Mouse (Mus musculus) layer of hippocampus, adult 9-10 months (tissue): ENCODE measurements around the gene Anks1b.

ENCODE experiments used
- DNase-seq: peaks from one replicate; pipeline ENCODE4 v3.0.0; 2022; ENCODE audit warnings: low spot score

The Anks1b gene

GRCm38 (mm10) chr10:90859665-90860523 lies 986.6 kb downstream of the Anks1b start:
- peak; percentile 72 for DNase-seq

- no peak for DNase-seq
These were observed 990.7 kb downstream of the Anks1b start for GRCm38 (mm10) chr10:90863881-90864598.

- DNase-seq = no peak
These were observed 991.2 kb downstream of the Anks1b start for GRCm38 (mm10) chr10:90864599-90864889.

GRCm38 (mm10) chr10:90873204-90873603 lies 999.9 kb downstream of the Anks1b start:
- DNase-seq = no peak

- no peak for DNase-seq
These were observed 1000.9 kb downstream of the Anks1b start for GRCm38 (mm10) chr10:90874166-90874565.

- no peak for DNase-seq
These were observed 1007.7 kb downstream of the Anks1b start for GRCm38 (mm10) chr10:90880854-90881560.

- no peak for DNase-seq
These were observed 1016.3 kb downstream of the Anks1b start for GRCm38 (mm10) chr10:90889566-90889965.

GRCm38 (mm10) chr10:90892728-90893127 lies 1019.4 kb downstream of the Anks1b start:
- DNase-seq = peak; percentile 74

GRCm38 (mm10) chr10:90897894-90898293 lies 1024.6 kb downstream of the Anks1b start:
- DNase-seq = no peak

- no peak for DNase-seq
These were observed 1030.9 kb downstream of the Anks1b start for GRCm38 (mm10) chr10:90904185-90904584.

- DNase-seq = no peak
These were observed 1034.1 kb downstream of the Anks1b start for GRCm38 (mm10) chr10:90907381-90907780.

GRCm38 (mm10) chr10:90923476-90923875 lies 1050.2 kb downstream of the Anks1b start:
- no peak for DNase-seq

GRCm38 (mm10) chr10:90933088-90933487 lies 1059.8 kb downstream of the Anks1b start:
- no peak for DNase-seq

- no peak for DNase-seq
These were observed 1061.4 kb downstream of the Anks1b start for GRCm38 (mm10) chr10:90934678-90935077.

- DNase-seq = no peak
These were observed 1064.6 kb downstream of the Anks1b start for GRCm38 (mm10) chr10:90937721-90938460.

- DNase-seq = no peak
These were observed 1067.5 kb downstream of the Anks1b start for GRCm38 (mm10) chr10:90940521-90941520.

- no peak for DNase-seq
These were observed 1068.8 kb downstream of the Anks1b start for GRCm38 (mm10) chr10:90942001-90942700.

GRCm38 (mm10) chr10:90947043-90947442 lies 1073.7 kb downstream of the Anks1b start:
- no peak for DNase-seq

- DNase-seq = no peak
These were observed 1074.5 kb downstream of the Anks1b start for GRCm38 (mm10) chr10:90947608-90948373.
